Mouse (Mus musculus) kidney, postnatal 36 days (tissue): ENCODE measurements at regions not wholly inside any gene's neighbourhood (a gene's known extent, or its start where the extent isn't known, plus 50 kb on each side); places are given as distances from the start of the nearest gene placed in this dataset.

Experiments used
- DNase-seq, 2 experiments: peaks; one replicate each; pipeline ENCODE4 v3.0.0; 2021 to 2022; ENCODE audit warnings: mixed read lengths in 2 of 2

- no peak for DNase-seq
Observed at GRCm38 (mm10) chr3:61466641-61467040, 100.9 kb upstream of the B430305J03Rik start.

GRCm38 (mm10) chr3:61460076-61460475 is 94.3 kb upstream of the B430305J03Rik start:
- no peak for DNase-seq

- DNase-seq = no peak
Observed at GRCm38 (mm10) chr3:61456598-61456997, 90.8 kb upstream of the B430305J03Rik start.

GRCm38 (mm10) chr3:61442000-61442739 is 76.4 kb upstream of the B430305J03Rik start:
- DNase-seq = no peak

GRCm38 (mm10) chr3:61441445-61441844 is 75.7 kb upstream of the B430305J03Rik start:
- DNase-seq = no peak

GRCm38 (mm10) chr3:61428713-61429112 is 63.0 kb upstream of the B430305J03Rik start:
- no peak for DNase-seq

- peak in 1 of 2 experiments; percentile 16 for DNase-seq
Observed at GRCm38 (mm10) chr3:61423945-61424344, 58.2 kb upstream of the B430305J03Rik start.

- DNase-seq = no peak
Observed at GRCm38 (mm10) chr3:61419706-61420105, 54.0 kb upstream of the B430305J03Rik start.

GRCm38 (mm10) chr3:61418096-61418495 is 52.3 kb upstream of the B430305J03Rik start:
- no peak for DNase-seq
